Mouse (Mus musculus) frontal cortex, postnatal 10 days (tissue): ENCODE measurements around the gene Nvl.

Experiments used
- DNase-seq, 2 experiments: peaks; one replicate each; pipeline ENCODE4 v3.0.0; 2022; ENCODE audit warnings: low spot score in 2 of 2, mixed read lengths in 1 of 2

Nvl gene

GRCm38 (mm10) chr1:181068344-181068743 is 75.7 kb downstream of the Nvl start:
- DNase-seq, result no peak

DNA sequence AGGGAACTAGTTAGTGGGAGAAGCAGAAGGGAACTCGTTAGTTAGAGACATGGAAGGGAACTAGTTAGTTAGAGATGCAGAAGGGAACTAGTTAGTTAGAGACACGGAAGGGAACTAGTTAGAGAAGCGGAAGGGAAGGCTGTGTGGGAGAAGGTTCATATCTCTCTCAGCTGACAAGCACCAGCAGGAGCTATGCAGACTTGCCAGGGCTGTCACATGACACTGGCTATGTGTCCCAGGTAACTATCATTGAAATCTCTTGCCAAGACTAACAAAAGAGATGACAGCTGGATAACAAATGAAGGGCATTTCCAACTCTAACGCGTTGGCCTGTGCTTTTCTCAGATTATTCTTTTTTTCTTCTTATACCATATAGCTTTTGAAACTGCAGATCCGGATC is 79.4 kb downstream of the Nvl start:
- no peak for DNase-seq

DNA sequence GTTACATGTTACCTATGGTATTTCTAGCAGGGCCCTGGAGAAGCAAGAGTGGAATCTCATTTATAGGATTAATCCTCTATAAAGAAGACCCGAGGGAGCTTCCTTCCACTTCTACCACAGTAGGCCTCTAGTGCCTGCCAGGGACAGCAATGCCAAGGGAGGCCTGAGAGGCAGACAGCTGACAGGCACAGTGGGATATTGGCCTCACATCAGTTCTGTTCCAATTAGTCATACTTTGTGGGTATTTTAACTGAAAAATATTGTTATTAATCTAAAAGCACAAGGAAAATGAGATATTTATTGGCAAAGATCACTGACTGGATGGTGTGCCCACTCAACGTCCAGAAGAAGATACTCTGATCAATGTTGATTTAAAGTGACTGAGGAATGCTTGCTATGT is 80.0 kb downstream of the Nvl start:
- no peak for DNase-seq

- no peak for DNase-seq
Observed at GRCm38 (mm10) chr1:181061784-181062485, 82.1 kb downstream of the Nvl start.

- DNase-seq, result no peak
Observed at GRCm38 (mm10) chr1:181052898-181053297, 91.1 kb downstream of the Nvl start.

- DNase-seq, result no peak
Observed at GRCm38 (mm10) chr1:181050937-181051336, 93.1 kb downstream of the Nvl start, which contains the start of gene 9130409I23Rik. Gene 9130409I23Rik (plus strand): TSS chr1:181051237.

GRCm38 (mm10) chr1:181049328-181049842 is 94.6 kb downstream of the Nvl start:
- DNase-seq, result no peak

DNA sequence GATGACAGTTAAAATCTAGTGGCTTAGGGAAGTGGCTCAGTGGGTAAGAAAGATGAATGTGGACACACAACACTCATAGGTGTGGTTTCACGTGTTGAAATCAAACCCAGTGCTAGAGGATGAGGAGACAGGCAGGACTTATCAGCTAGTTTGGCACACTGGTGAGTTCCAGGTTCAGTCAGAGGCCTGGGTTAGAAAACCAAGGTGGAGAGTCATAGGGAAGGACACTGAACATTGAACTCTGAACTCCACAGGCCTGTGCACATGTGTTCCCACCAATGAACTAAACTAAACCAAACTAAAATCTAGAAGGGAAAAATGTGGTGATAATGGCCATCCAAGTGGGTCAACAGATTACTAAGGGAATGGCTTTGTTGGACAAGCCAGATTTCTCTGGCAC is 96.5 kb downstream of the Nvl start:
- no peak for DNase-seq

- DNase-seq, result no peak
Observed at GRCm38 (mm10) chr1:181039652-181040051, 104.4 kb downstream of the Nvl start.

GRCm38 (mm10) chr1:181037623-181038022 is 106.4 kb downstream of the Nvl start:
- DNase-seq, result no peak
